In genomic region chr9:57639661-57640328, GRCm38 (mm10) we compare ENCODE assay signal across 9 mouse cellular contexts. TPM values are rescaled to one million over a fixed set of nuclear protein-coding genes. Genes with fewer than 3 reads are reported as not detected.
DNase-seq lines count a peak whose midpoint lies in the region; ATAC-seq lines count a peak whose summit lies in the region.
"Had no signal": no experiment of that assay in that cellular context is flagged by ENCODE, and none has a peak within 500 bp of the region (broad histone marks: within the 10 kb centered on the region; RNA-seq: fewer than 3 reads in every experiment).

No protein-coding gene starts in this region.

- H3K36me3 ChIP-seq in neural tube, embryonic 11.5 days (ENCODE audit: control insufficient read depth, insufficient read depth, low read length) = no peaks in the 10 kb centered on the region
- no peaks in the 10 kb centered on the region; the same call in 1 of the 2 replicates for H3K36me3 ChIP-seq in forebrain, embryonic 15.5 days
- peaks cover 11% of the 10 kb centered on the region; the same call in 1 of the 2 replicates for H3K36me3 ChIP-seq in limb, embryonic 15.5 days
- no peaks in the 10 kb centered on the region for H3K36me3 ChIP-seq in stomach, embryonic 14.5 days (ENCODE audit: control insufficient read depth, insufficient read depth, low read length)

- peaks cover 41% of the 10 kb centered on the region for H3K4me1 ChIP-seq in neural tube, embryonic 11.5 days (ENCODE audit: control insufficient read depth, insufficient read depth, low read length)
- H3K4me1 ChIP-seq in forebrain, embryonic 15.5 days = peaks cover 76% of the 10 kb centered on the region
- H3K4me1 ChIP-seq in limb, embryonic 15.5 days = peaks cover 76% of the 10 kb centered on the region
- H3K4me1 ChIP-seq in stomach, embryonic 14.5 days (ENCODE audit: control insufficient read depth, insufficient read depth, low read length) = peaks cover 74% of the 10 kb centered on the region

- H3K4me2 ChIP-seq in neural tube, embryonic 11.5 days (ENCODE audit: low read depth) = peak overlapping the region; percentile 20; the same call in 1 of the 2 replicates
- peak overlapping the region; percentile 1; the same call in 1 of the 2 replicates for H3K4me2 ChIP-seq in forebrain, embryonic 15.5 days (replicated peaks)
- peak overlapping the region; percentile 46 for H3K4me2 ChIP-seq in limb, embryonic 15.5 days
- H3K4me2 ChIP-seq in stomach, embryonic 14.5 days (replicated peaks; ENCODE audit: low read depth, low read length) = peak overlapping the region; percentile 41

- H3K9me3 ChIP-seq in neural tube, embryonic 11.5 days (ENCODE audit: control insufficient read depth, low read length) = no peaks in the 10 kb centered on the region
- no peaks in the 10 kb centered on the region for H3K9me3 ChIP-seq in forebrain, embryonic 15.5 days
- no peaks in the 10 kb centered on the region for H3K9me3 ChIP-seq in limb, embryonic 15.5 days
- H3K9me3 ChIP-seq in stomach, embryonic 14.5 days (ENCODE audit: control insufficient read depth, low read depth, low read length) = no peaks in the 10 kb centered on the region

- no peak overlapping the region for H3K9ac ChIP-seq in neural tube, embryonic 11.5 days (ENCODE audit: low read length)
- peak overlapping the region; percentile 27 for H3K9ac ChIP-seq in forebrain, embryonic 15.5 days (replicated peaks)
- peak overlapping the region; percentile 23; the same call in 1 of the 2 replicates for H3K9ac ChIP-seq in limb, embryonic 15.5 days
- H3K9ac ChIP-seq in stomach, embryonic 14.5 days (replicated peaks; ENCODE audit: low read depth, low read length) = peak overlapping the region; percentile 28; the same call in 1 of the 2 replicates

- no peak overlapping the region for H3K4me3 ChIP-seq in neural tube, embryonic 11.5 days (ENCODE audit: low read depth, low read length)
- no peak overlapping the region for H3K4me3 ChIP-seq in forebrain, embryonic 15.5 days
- H3K4me3 ChIP-seq in limb, embryonic 15.5 days = peak overlapping the region; percentile 18
- H3K4me3 ChIP-seq in stomach, embryonic 14.5 days (ENCODE audit: low read depth, low read length) = peak overlapping the region; percentile 19; the same call in 1 of the 2 replicates

- H3K27ac ChIP-seq in neural tube, embryonic 11.5 days (ENCODE audit: low read depth, low read length) = no peak overlapping the region
- peak overlapping the region; percentile 17; the same call in 1 of the 2 replicates for H3K27ac ChIP-seq in forebrain, embryonic 15.5 days (replicated peaks)
- H3K27ac ChIP-seq in limb, embryonic 15.5 days = peak overlapping the region; percentile 88
- H3K27ac ChIP-seq in stomach, embryonic 14.5 days (ENCODE audit: low read length) = peak overlapping the region; percentile 87; the same call in 1 of the 2 replicates

- no peaks in the 10 kb centered on the region for H3K27me3 ChIP-seq in neural tube, embryonic 11.5 days (ENCODE audit: control insufficient read depth, insufficient read depth, low read length)
- no peaks in the 10 kb centered on the region for H3K27me3 ChIP-seq in forebrain, embryonic 15.5 days
- H3K27me3 ChIP-seq in limb, embryonic 15.5 days = no peaks in the 10 kb centered on the region
- no peaks in the 10 kb centered on the region for H3K27me3 ChIP-seq in stomach, embryonic 14.5 days (ENCODE audit: control insufficient read depth, insufficient read depth, low read length)

- WGBS in neural tube, embryonic 11.5 days = 81% methylated on average over 5 of the region's 5 CpGs
- 64% methylated on average over 5 of the region's 5 CpGs for WGBS in forebrain, embryonic 15.5 days
- whole genome bisulfite sequencing in limb, embryonic 15.5 days = 53% methylated on average over 5 of the region's 5 CpGs
- 60% methylated on average over 5 of the region's 5 CpGs for WGBS in stomach, embryonic 14.5 days

- no peak for DNase-seq in neural tube, embryonic 11.5 days (ENCODE audit: low spot score)
- DNase-seq in neural tube, embryonic 10.5 days (ENCODE audit: extremely low spot score, low spot score) = no peak
- DNase-seq in right cerebral cortex, postnatal 10 days (ENCODE audit: low spot score in 2 of 2) = no peak
- no peak for DNase-seq in adrenal gland, adult 8-10 months

- no peak for ATAC-seq in neural tube, embryonic 11.5 days (ENCODE audit: insufficient read depth, low FRiP score, low TSS enrichment)
- ATAC-seq in forebrain, embryonic 15.5 days (replicated peaks) = no peak
- ATAC-seq in limb, embryonic 15.5 days (ENCODE audit: insufficient number of reproducible peaks, low FRiP score, low TSS enrichment, low read depth) = no peak
- no peak for ATAC-seq in stomach, embryonic 14.5 days (ENCODE audit: insufficient number of reproducible peaks, insufficient read depth, low FRiP score, low read depth)

RNA-seq across cellular contexts. Expression of gene Csk, which starts 13.6 kb away (rescaled TPM):
- polyA plus RNA-seq in neural tube, embryonic 11.5 days (2014; fragmentation: Nextera tagmentation; extraction: Ambion mirVana) = 29.9 and 35.2 TPM in 2 replicates
- 37.4 and 41.7 TPM in 2 replicates for polyA plus RNA-seq in forebrain, embryonic 15.5 days (2015; fragmentation: Nextera tagmentation; extraction: Ambion mirVana)
- polyA plus RNA-seq in limb, embryonic 15.5 days (2015; fragmentation: Nextera tagmentation; extraction: Ambion mirVana) = 24.2 and 29.0 TPM in 2 replicates
- 29.1 and 30.9 TPM in 2 replicates for polyA plus RNA-seq in stomach, embryonic 14.5 days (2014; fragmentation: Nextera tagmentation; extraction: Ambion mirVana)
- 100 to 1,000 TPM in 1 of 4 experiments, 10 to 100 TPM in 3; 78.2 to 121 (median 82.4) TPM for total RNA-seq in adrenal gland, adult 8-10 months (2022)

RNA-seq across cellular contexts. Expression of gene Lman1l, which starts 19.2 kb away (rescaled TPM):
- polyA plus RNA-seq in neural tube, embryonic 11.5 days (2014; fragmentation: Nextera tagmentation; extraction: Ambion mirVana) = not detected in 2 replicates
- polyA plus RNA-seq in forebrain, embryonic 15.5 days (2015; fragmentation: Nextera tagmentation; extraction: Ambion mirVana) = not detected in 2 replicates
- not detected in 2 replicates for polyA plus RNA-seq in limb, embryonic 15.5 days (2015; fragmentation: Nextera tagmentation; extraction: Ambion mirVana)
- not detected in 2 replicates for polyA plus RNA-seq in stomach, embryonic 14.5 days (2014; fragmentation: Nextera tagmentation; extraction: Ambion mirVana)
- not detected for total RNA-seq in adrenal gland, adult 8-10 months (2022)
- total RNA-seq: layer of hippocampus, postnatal 10 days had no signal

RNA-seq across cellular contexts. Expression of gene Cplx3, which starts 33.7 kb away (rescaled TPM):
- 0.42 TPM in 1 of 2 replicates, not detected in the other for polyA plus RNA-seq in neural tube, embryonic 11.5 days (2014; fragmentation: Nextera tagmentation; extraction: Ambion mirVana)
- polyA plus RNA-seq in forebrain, embryonic 15.5 days (2015; fragmentation: Nextera tagmentation; extraction: Ambion mirVana) = 0.45 TPM in 1 of 2 replicates, not detected in the other
- 0.36 TPM in 1 of 2 replicates, not detected in the other for polyA plus RNA-seq in limb, embryonic 15.5 days (2015; fragmentation: Nextera tagmentation; extraction: Ambion mirVana)
- not detected in 2 replicates for polyA plus RNA-seq in stomach, embryonic 14.5 days (2014; fragmentation: Nextera tagmentation; extraction: Ambion mirVana)
- not detected for total RNA-seq in adrenal gland, adult 8-10 months (2022)

RNA-seq across cellular contexts. Expression of gene Cyp1a2, which starts 43.7 kb away (rescaled TPM):
- not detected in 2 replicates for polyA plus RNA-seq in neural tube, embryonic 11.5 days (2014; fragmentation: Nextera tagmentation; extraction: Ambion mirVana)
- polyA plus RNA-seq in forebrain, embryonic 15.5 days (2015; fragmentation: Nextera tagmentation; extraction: Ambion mirVana) = not detected in 2 replicates
- polyA plus RNA-seq in limb, embryonic 15.5 days (2015; fragmentation: Nextera tagmentation; extraction: Ambion mirVana) = not detected in 2 replicates
- not detected in 2 replicates for polyA plus RNA-seq in stomach, embryonic 14.5 days (2014; fragmentation: Nextera tagmentation; extraction: Ambion mirVana)
- total RNA-seq in adrenal gland, adult 8-10 months (2022) = under 1 TPM in 2 of 4 experiments, not detected in 2; 0.19 to 0.49 TPM
- total RNA-seq: layer of hippocampus, postnatal 10 days had no signal
- polyA plus RNA-seq: brain, embryonic 14.5 days had no signal

RNA-seq across cellular contexts. Expression of gene Cyp1a1, which starts 47.9 kb away (rescaled TPM):
- not detected in 2 replicates for polyA plus RNA-seq in neural tube, embryonic 11.5 days (2014; fragmentation: Nextera tagmentation; extraction: Ambion mirVana)
- polyA plus RNA-seq in forebrain, embryonic 15.5 days (2015; fragmentation: Nextera tagmentation; extraction: Ambion mirVana) = 0.06 and 0.20 TPM in 2 replicates
- 0.08 TPM in 1 of 2 replicates, not detected in the other for polyA plus RNA-seq in limb, embryonic 15.5 days (2015; fragmentation: Nextera tagmentation; extraction: Ambion mirVana)
- not detected in 2 replicates for polyA plus RNA-seq in stomach, embryonic 14.5 days (2014; fragmentation: Nextera tagmentation; extraction: Ambion mirVana)
- under 1 TPM in 2 of 4 experiments, not detected in 2; 0.11 to 0.49 TPM for total RNA-seq in adrenal gland, adult 8-10 months (2022)

Comparison
In these comparisons a context has a peak if more than half of its experiments do, and no peak if none do; other contexts are left out.
1. H3K4me3 ChIP-seq: peak in limb, embryonic 15.5 days (single experiment) and stomach, embryonic 14.5 days (single experiment); none in neural tube, embryonic 11.5 days (single experiment) and forebrain, embryonic 15.5 days (single experiment).
2. Peak in every context shown above with its lines, with median percentiles within 50 percentile points of each other: H3K4me2 ChIP-seq.